Mouse (Mus musculus): Measurements from ENCODE around the gene Cpa4.

GRCm38 (mm10) chr6:30552628-30553027 lies 15.5 kb upstream of the Cpa4 start:
- TF ChIP-seq POLR2A (IDR thresholded peaks at IDR 0.05; ENCODE audit: insufficient read depth, low read depth, low read length) (no peak), CTCF (IDR thresholded peaks at IDR 0.05; ENCODE audit: insufficient read depth, low read depth, low read length) (no peak)
